Mouse (Mus musculus) liver, adult 2 months (tissue): ENCODE measurements at regions not wholly inside any gene's neighbourhood (a gene's known extent, or its start where the extent isn't known, plus 50 kb on each side); places are given as distances from the start of the nearest gene placed in this dataset.

Experiments
- CTCF ChIP-seq: fragments of 200-500 bp; IDR thresholded peaks from 2 replicates; pipeline ENCODE4 v1.5.1; 2011; ENCODE audit warnings: low read depth, low read length, control low read depth
- POLR2A ChIP-seq: fragments of 200-500 bp; IDR thresholded peaks from 2 replicates; pipeline ENCODE4 v1.6.1; 2011; ENCODE audit warnings: low read length, control low read depth; ENCODE audit not compliant: insufficient read depth; ENCODE audit errors: extremely low read depth

GRCm38 (mm10) chr11:26660878-26661277, 67.1 kb upstream of the Vrk2 start:
- TF ChIP-seq CTCF (no peak), POLR2A (no peak)
